Mouse (Mus musculus): Measurements from ENCODE around the gene Phyhd1.

DNA sequence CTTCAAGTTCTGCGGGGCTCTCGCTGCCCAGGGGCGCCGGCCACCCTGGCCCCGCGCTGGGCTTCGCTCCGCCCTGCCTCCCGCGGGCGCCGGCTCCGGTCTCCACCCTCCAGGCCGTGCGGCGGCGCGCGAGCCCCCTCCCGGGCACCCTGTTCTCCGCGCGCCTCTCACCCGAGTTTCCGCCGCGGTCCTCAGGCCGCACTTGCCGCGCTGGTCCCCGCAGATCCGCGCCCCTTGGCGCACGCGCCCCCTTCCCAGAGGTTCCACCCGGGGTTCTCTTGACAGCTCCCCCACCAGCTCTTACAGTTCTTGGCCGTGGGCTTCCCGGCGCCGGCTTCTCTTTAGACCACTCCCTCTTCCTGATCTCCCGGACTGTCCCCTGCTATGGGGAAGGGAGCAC, 28.1 kb upstream of the Phyhd1 start:
- TF ChIP-seq CTCF (IDR thresholded peaks at IDR 0.05; ENCODE audit: low read depth, low read length) (no peak), POLR2A (IDR thresholded peaks at IDR 0.05; ENCODE audit: extremely low read depth, insufficient read depth, low read length) (no peak)

Measured in liver, adult 2 months (tissue).